Mouse (Mus musculus) E14TG2a.4 (cell line): ENCODE data around the gene Iqcc.

Experiments
- H3K27me3 ChIP-seq: 2 replicates; pipeline ENCODE4 v1.6.1; 2014; ENCODE audit warnings: low read length, control low read depth; ENCODE audit not compliant: insufficient read depth
- H3K36me3 ChIP-seq: 2 replicates; pipeline ENCODE4 v1.6.1; 2014; ENCODE audit warnings: low read length, control low read depth; ENCODE audit not compliant: insufficient read depth
- H3K4me1 ChIP-seq: replicated peaks from 2 replicates; pipeline ENCODE4 v1.6.1; 2014; ENCODE audit warnings: low read depth, low read length, control low read depth
- H3K4me3 ChIP-seq: replicated peaks from 2 replicates; pipeline ENCODE4 v1.5.1; 2014; ENCODE audit warnings: mild to moderate bottlenecking, low read length
- H3K9me3 ChIP-seq: 2 replicates; pipeline ENCODE4 v1.6.1; 2014; ENCODE audit warnings: low read length, control low read depth
- CTCF ChIP-seq: conservative IDR thresholded peaks from 2 replicates; pipeline ENCODE4 v1.5.1; 2014; ENCODE audit warnings: low read length
- NANOG ChIP-seq: IDR thresholded peaks from 2 replicates; pipeline ENCODE4 v1.6.1; 2014; ENCODE audit warnings: borderline replicate concordance, low read length, mixed read lengths
- POU5F1 ChIP-seq: IDR thresholded peaks from 2 replicates; pipeline ENCODE4 v1.6.1; 2014; ENCODE audit warnings: low read length, borderline replicate concordance

The Iqcc gene

GRCm38 (mm10) chr4:129570028-129570427 is 48.9 kb downstream of the Iqcc start:
- Histone ChIP-seq H3K4me3 (peak overlapping the region; percentile 29; the same call in 1 of the 2 replicates), H3K36me3 (no peaks in the 10 kb centered on the region), H3K4me1 (peaks cover 34% of the 10 kb centered on the region), H3K9me3 (no peaks in the 10 kb centered on the region), H3K27me3 (peaks cover 10% of the 10 kb centered on the region; the same call in 1 of the 2 replicates)
- no peak for TF ChIP-seq NANOG
- no peak for TF ChIP-seq POU5F1
- no peak for TF ChIP-seq CTCF

DNA sequence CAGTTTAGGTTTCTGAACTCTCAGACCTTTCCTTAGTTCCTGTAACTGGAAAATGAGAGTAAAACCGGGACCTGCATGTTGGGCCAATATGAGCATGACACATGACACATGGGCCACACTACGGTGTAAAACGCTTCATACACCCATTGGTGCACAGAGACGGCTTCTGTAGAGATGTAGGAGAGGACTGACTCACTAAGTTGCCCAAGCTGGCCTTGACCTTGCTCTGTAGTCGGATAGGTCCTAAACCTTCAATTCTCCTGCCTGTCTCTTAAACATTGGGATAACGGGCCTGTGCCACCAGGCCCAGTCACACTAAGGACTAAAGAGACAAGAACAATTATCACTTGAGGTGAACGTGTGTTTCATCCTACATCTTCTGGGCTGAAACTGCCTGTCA is 50.5 kb downstream of the Iqcc start:
- Histone ChIP-seq H3K4me3 (no peak overlapping the region), H3K36me3 (no peaks in the 10 kb centered on the region), H3K27me3 (peaks cover 5% of the 10 kb centered on the region; the same call in 1 of the 2 replicates), H3K4me1 (peaks cover 33% of the 10 kb centered on the region), H3K9me3 (no peaks in the 10 kb centered on the region)
- TF ChIP-seq NANOG: no peak

DNA sequence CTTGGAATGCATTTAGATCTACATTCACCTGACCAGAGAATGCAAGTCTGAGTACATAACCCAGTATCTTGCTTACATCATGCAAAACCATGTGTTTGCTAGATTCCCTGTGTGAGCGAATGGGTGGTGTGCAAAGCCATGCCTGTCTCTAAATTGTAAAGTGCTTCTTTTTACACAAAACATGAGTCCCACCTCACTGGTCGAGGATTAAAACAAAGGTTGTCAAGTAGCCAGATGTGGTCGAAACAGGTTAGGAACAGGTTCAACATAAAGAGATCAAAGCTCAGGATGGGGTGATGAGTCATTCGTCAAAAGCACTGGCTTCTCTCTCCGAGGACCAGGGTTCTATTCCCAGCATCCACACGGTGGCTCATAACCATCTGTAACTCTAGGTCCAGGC is 53.8 kb downstream of the Iqcc start:
- no peaks in the 10 kb centered on the region for H3K27me3 ChIP-seq
- H3K36me3 ChIP-seq: no peaks in the 10 kb centered on the region
- no peaks in the 10 kb centered on the region for H3K9me3 ChIP-seq
- TF ChIP-seq NANOG: no peak
- TF ChIP-seq POU5F1: no peak
- TF ChIP-seq CTCF: no peak
- H3K4me1 ChIP-seq: peaks cover 6% of the 10 kb centered on the region
- H3K4me3 ChIP-seq: no peak overlapping the region
